In the genomic region with DNA sequence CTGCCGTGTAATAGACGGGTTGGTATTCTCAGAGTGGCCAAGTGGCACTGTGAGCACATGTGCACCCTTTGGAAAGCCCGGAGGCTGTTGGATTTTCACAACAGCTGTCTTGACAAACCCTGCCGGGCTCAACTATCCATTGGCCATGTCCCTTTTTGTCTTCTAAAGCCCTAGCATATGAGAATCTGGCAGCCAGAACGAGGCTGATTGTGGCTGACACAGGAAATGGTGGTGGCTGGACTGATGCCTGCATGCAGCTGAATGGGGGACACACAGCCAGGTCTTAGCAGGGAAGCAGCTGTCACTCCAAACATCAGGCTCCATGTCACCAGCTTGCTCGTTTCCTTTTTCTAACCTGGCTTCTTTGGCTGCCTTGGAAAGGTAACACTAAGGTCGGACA, we compare ENCODE assay signal across 7 mouse cellular contexts. TPM values are rescaled to one million over a fixed set of nuclear protein-coding genes. Genes with fewer than 3 reads are reported as not detected.
DNase-seq lines count a peak whose midpoint lies in the region; ATAC-seq lines count a peak whose summit lies in the region.

No protein-coding gene starts in this region.

- H3K4me1 ChIP-seq in embryonic facial prominence, embryonic 15.5 days: peaks cover 39% of the 10 kb centered on the region

- DNase-seq in retina, postnatal 1 day: peak; percentile 43
- DNase-seq in retina, embryonic 14.5 days (ENCODE audit: low spot score): no peak
- no peak for DNase-seq in B cell, adult 2 months
- no peak for DNase-seq in urinary bladder, postnatal 10 days (ENCODE audit: low spot score)

- H3K27ac ChIP-seq in embryonic facial prominence, embryonic 15.5 days (replicated peaks): 0 out of 2 replicates have a peak overlapping the region, but pooled peaks have one; percentile 1
- 0 out of 2 replicates have a peak overlapping the region, but pooled peaks have one; percentile 50 for H3K27ac ChIP-seq in macrophage

- H3K27me3 ChIP-seq in embryonic facial prominence, embryonic 15.5 days: no peaks in the 10 kb centered on the region

- H3K4me2 ChIP-seq in embryonic facial prominence, embryonic 15.5 days (replicated peaks): no peak overlapping the region

- H3K79me2 ChIP-seq in macrophage (ENCODE audit: inconsistent target): peaks cover 23% of the 10 kb centered on the region

- H3K9me3 ChIP-seq in embryonic facial prominence, embryonic 15.5 days (replicated peaks): no peaks in the 10 kb centered on the region

- peaks cover 2% of the 10 kb centered on the region; the same call in 1 of the 2 replicates for H3K36me3 ChIP-seq in embryonic facial prominence, embryonic 15.5 days
- H3K36me3 ChIP-seq in macrophage (ENCODE audit: inconsistent target): peaks cover under 1% of the 10 kb centered on the region; the same call in 1 of the 2 replicates

- 35% methylated on average over 7 of the region's 7 CpGs for WGBS in embryonic facial prominence, embryonic 15.5 days
- 14% methylated on average over 7 of the region's 7 CpGs for WGBS in macrophage (ENCODE audit: missing documents)

- no peak overlapping the region for H3K9ac ChIP-seq in embryonic facial prominence, embryonic 15.5 days

- no peak for ATAC-seq in embryonic facial prominence, embryonic 15.5 days (ENCODE audit: insufficient number of reproducible peaks, low FRiP score, low TSS enrichment, low read depth)
- ATAC-seq in hematopoietic stem cell, adult 5-6 weeks (replicated peaks in 1 of 2; ENCODE audit: insufficient read depth in 1 of 2, low FRiP score in 2 of 2, low TSS enrichment in 1 of 2, low read depth in 1 of 2, poor library complexity in 2 of 2, severe bottlenecking in 2 of 2): peak; percentile 49 to 59

- no peak overlapping the region for H3K4me3 ChIP-seq in embryonic facial prominence, embryonic 15.5 days (replicated peaks)
- H3K4me3 ChIP-seq in macrophage (ENCODE audit: inconsistent target): no peak overlapping the region

RNA-seq across cellular contexts. Expression of gene Prkar1a, which starts 0.7 kb away (rescaled TPM):
- 330 and 347 TPM in 2 replicates for polyA plus RNA-seq in embryonic facial prominence, embryonic 15.5 days (2015; fragmentation: Nextera tagmentation; extraction: Ambion mirVana)
- total RNA-seq in hematopoietic stem cell, adult 5-6 weeks (2017): 129 and 145 TPM in 2 replicates
- 100 to 1,000 TPM in 24 of 26 experiments, 10 to 100 TPM in 2; 70.8 to 161 (median 127) TPM for total RNA-seq in macrophage (2018; cell fraction: chromatin; rRNA removed)
- total RNA-seq in macrophage (2018; cell fraction: cytosol; rRNA removed): 100 to 1,000 TPM; 137 to 208 (median 174) TPM
- total RNA-seq in macrophage (2018; cell fraction: nucleus; rRNA removed): 100 to 1,000 TPM in 25 of 26 experiments, 10 to 100 TPM in 1; 95.0 to 217 (median 139) TPM
- 144 to 219 TPM (median 175 TPM) in 3 replicates for polyA plus RNA-seq in macrophage (2018)

RNA-seq across cellular contexts. Expression of gene Wipi1, which starts 36.7 kb away (rescaled TPM):
- polyA plus RNA-seq in embryonic facial prominence, embryonic 15.5 days (2015; fragmentation: Nextera tagmentation; extraction: Ambion mirVana): 62.5 and 64.5 TPM in 2 replicates
- 3.8 and 4.1 TPM in 2 replicates for total RNA-seq in hematopoietic stem cell, adult 5-6 weeks (2017)
- total RNA-seq in macrophage (2018; cell fraction: chromatin; rRNA removed): 10 to 100 TPM in 7 of 26 experiments, 1 to 10 TPM in 19; 1.0 to 16.4 (median 7.5) TPM
- total RNA-seq in macrophage (2018; cell fraction: cytosol; rRNA removed): 10 to 100 TPM in 7 of 26 experiments, 1 to 10 TPM in 19; 5.6 to 13.5 (median 8.4) TPM
- total RNA-seq in macrophage (2018; cell fraction: nucleus; rRNA removed): 10 to 100 TPM in 2 of 26 experiments, 1 to 10 TPM in 24; 2.3 to 13.2 (median 5.4) TPM
- polyA plus RNA-seq in macrophage (2018): 10.1 to 15.3 TPM (median 10.7 TPM) in 3 replicates
